Mouse (Mus musculus) liver, adult 2 months (tissue): ENCODE measurements around the gene Eef2.

Experiments used
- CTCF ChIP-seq: fragments of 200-500 bp; IDR thresholded peaks from 2 replicates; pipeline ENCODE4 v1.5.1; 2011; ENCODE audit warnings: low read depth, low read length, control low read depth
- POLR2A ChIP-seq: fragments of 200-500 bp; IDR thresholded peaks from 2 replicates; pipeline ENCODE4 v1.6.1; 2011; ENCODE audit warnings: low read length, control low read depth; ENCODE audit not compliant: insufficient read depth; ENCODE audit errors: extremely low read depth

DNA sequence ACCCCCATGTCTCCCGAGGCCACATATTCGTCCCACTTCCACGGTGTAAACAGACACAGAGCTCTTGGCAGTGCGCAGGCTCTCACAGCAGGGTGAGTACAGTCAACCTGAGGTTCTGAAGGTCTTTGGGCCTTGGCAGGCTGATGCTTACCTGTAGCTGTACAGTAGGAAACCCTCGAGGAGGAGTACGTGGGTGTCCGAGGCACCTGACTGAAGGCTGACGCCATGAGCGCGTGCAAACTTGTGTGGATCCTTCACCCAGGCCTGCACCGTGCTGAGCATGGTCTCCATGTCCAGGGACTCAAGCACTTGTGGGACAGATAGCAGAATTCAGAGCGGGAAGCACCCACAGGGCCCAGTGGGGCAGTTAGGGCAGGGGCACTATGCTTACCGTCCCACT lies 23.7 kb downstream of the Eef2 start:
- TF ChIP-seq CTCF: no peak
- no peak for TF ChIP-seq POLR2A
